Mouse (Mus musculus) urinary bladder, postnatal 25 days (tissue): Measurements from ENCODE around the gene Zbtb24.

ENCODE experiments used
- DNase-seq: peaks from one replicate; pipeline ENCODE4 v3.0.0; 2022; ENCODE audit warnings: low spot score

Gene Zbtb24

GRCm38 (mm10) chr10:41467325-41467724 is 17.1 kb downstream of the Zbtb24 start:
- DNase-seq: no peak

- no peak for DNase-seq
Observed at GRCm38 (mm10) chr10:41470693-41471092, 20.5 kb downstream of the Zbtb24 start.

- DNase-seq: no peak
Observed at GRCm38 (mm10) chr10:41472534-41472933, 22.4 kb downstream of the Zbtb24 start.

- no peak for DNase-seq
Observed at GRCm38 (mm10) chr10:41472962-41473481, 22.8 kb downstream of the Zbtb24 start.

GRCm38 (mm10) chr10:41473782-41474468 is 23.7 kb downstream of the Zbtb24 start:
- no peak for DNase-seq

GRCm38 (mm10) chr10:41474981-41475391 is 24.8 kb downstream of the Zbtb24 start:
- DNase-seq: no peak

- DNase-seq: peak; percentile 42
Observed at GRCm38 (mm10) chr10:41476171-41477017, 26.2 kb downstream of the Zbtb24 start, which contains the start of gene Mical1. Gene Mical1, plus strand, starts transcription at chr10:41476314.

GRCm38 (mm10) chr10:41477018-41477277 is 26.8 kb downstream of the Zbtb24 start:
- DNase-seq: no peak

GRCm38 (mm10) chr10:41477278-41478181 is 27.3 kb downstream of the Zbtb24 start:
- DNase-seq: peak; percentile 41

GRCm38 (mm10) chr10:41479961-41480360 is 29.8 kb downstream of the Zbtb24 start:
- DNase-seq: no peak

- DNase-seq: no peak
Observed at GRCm38 (mm10) chr10:41480938-41481880, 31.0 kb downstream of the Zbtb24 start.

GRCm38 (mm10) chr10:41482446-41482845 is 32.3 kb downstream of the Zbtb24 start:
- no peak for DNase-seq

- DNase-seq: no peak
Observed at GRCm38 (mm10) chr10:41485778-41486177, 35.6 kb downstream of the Zbtb24 start.

- no peak for DNase-seq
Observed at GRCm38 (mm10) chr10:41486506-41487170, 36.5 kb downstream of the Zbtb24 start.

GRCm38 (mm10) chr10:41488877-41489276 is 38.7 kb downstream of the Zbtb24 start:
- DNase-seq: no peak

- DNase-seq: no peak
Observed at GRCm38 (mm10) chr10:41489294-41489693, 39.1 kb downstream of the Zbtb24 start.

- DNase-seq: peak; percentile 93
Observed at GRCm38 (mm10) chr10:41489708-41490517, 39.7 kb downstream of the Zbtb24 start, which contains the start of the genes Smpd2 and Ppil6. Gene Smpd2, minus strand, starts transcription at chr10:41490369. Gene Ppil6, plus strand, starts transcription at chr10:41490439.

- no peak for DNase-seq
Observed at GRCm38 (mm10) chr10:41490518-41490873, 40.3 kb downstream of the Zbtb24 start.

- DNase-seq: no peak
Observed at GRCm38 (mm10) chr10:41491111-41491510, 40.9 kb downstream of the Zbtb24 start.

- DNase-seq: no peak
Observed at GRCm38 (mm10) chr10:41500941-41501340, 50.8 kb downstream of the Zbtb24 start.
